Mouse (Mus musculus): ENCODE measurements around the gene Clec2h.

GRCm38 (mm10) chr6:128641116-128641716, 21.0 kb upstream of the Clec2h start:
- TF ChIP-seq CTCF (IDR thresholded peaks at IDR 0.05; ENCODE audit: extremely low read depth, insufficient read depth, low read length): no peak
- no peak for TF ChIP-seq POLR2A (IDR thresholded peaks at IDR 0.05; ENCODE audit: extremely low read depth, insufficient read depth, low read length)
